Mouse (Mus musculus): ENCODE measurements around the gene Baz2b.
"Not testable (repeated sequence)": the region's sequence is repeated elsewhere in the genome, so short reads cannot be mapped to it uniquely, and the experiment has no call there.

Gene Baz2b

DNA sequence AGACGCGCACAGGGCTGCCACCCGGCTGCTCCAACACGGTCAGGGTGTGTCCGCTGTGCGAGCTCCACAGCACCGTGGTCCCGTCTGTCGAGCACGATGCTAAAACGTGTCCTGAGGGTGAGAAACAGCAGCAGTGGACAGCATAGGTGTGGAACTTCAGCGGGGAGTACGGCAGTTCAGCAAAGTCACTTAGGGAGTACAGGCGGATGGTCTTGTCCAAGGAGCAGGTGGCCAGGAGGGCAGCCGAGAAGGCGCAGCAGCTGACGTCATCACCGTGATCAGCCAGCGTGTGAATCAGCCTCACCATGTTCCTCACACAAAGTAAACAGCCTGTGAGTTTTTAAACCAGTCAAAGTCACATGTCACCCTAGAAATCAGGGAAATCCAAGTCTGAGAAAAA, 331.4 kb downstream of the Baz2b start:
- no peak for DNase-seq (ENCODE audit: extremely low spot score, low spot score)

- no peak for DNase-seq (ENCODE audit: extremely low spot score, low spot score)
Measured at GRCm38 (mm10) chr2:59877335-59877734, 332.3 kb downstream of the Baz2b start.

- DNase-seq (ENCODE audit: extremely low spot score, low spot score): no peak
Measured at GRCm38 (mm10) chr2:59876482-59876881, 333.2 kb downstream of the Baz2b start.

DNA sequence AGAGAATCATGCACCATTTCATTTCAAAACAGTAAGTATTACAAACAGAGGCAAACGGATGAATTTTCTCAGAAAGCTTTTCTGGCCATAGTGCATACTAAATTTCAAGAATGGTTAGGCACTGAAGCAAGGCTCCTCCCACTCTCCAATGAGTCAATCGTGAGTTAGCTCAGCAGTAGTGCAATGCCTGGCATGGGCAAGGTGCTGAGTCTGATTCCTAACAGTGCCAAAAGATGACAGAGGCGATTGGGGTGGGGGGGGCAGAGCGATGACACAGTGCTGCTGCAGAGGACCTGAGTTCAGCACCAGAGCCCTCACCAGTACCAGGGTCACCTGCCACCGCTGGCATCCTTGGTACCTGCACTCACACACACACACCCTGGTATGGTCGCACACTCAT, 339.1 kb downstream of the Baz2b start:
- no peak for DNase-seq (ENCODE audit: extremely low spot score, low spot score)

DNA sequence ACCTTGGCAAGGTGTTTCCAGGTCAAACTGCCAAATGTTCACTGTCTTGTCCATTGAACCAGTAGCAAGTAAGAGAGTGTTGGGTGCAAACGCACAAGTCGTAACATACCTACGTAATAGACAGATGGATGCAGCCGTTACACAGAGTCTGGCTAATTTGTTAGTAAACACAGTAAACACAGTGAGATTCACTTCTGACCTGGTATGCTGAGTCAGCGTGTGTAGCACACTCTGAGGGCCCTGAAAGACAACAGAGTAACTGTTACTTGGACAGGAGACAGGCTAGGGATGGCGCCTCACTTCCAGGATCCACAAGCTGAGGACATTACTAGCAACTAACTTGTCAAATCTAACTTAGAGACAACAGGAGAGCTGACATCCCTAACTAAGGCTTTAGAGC, 347.0 kb downstream of the Baz2b start:
- no peak for DNase-seq (ENCODE audit: extremely low spot score, low spot score)

GRCm38 (mm10) chr2:59854363-59854762, 355.3 kb downstream of the Baz2b start:
- no peak for DNase-seq (ENCODE audit: extremely low spot score, low spot score)

- DNase-seq (ENCODE audit: extremely low spot score, low spot score): no peak
Measured at GRCm38 (mm10) chr2:59853543-59853942, 356.1 kb downstream of the Baz2b start.

GRCm38 (mm10) chr2:59852916-59853315, 356.7 kb downstream of the Baz2b start:
- no peak for DNase-seq (ENCODE audit: extremely low spot score, low spot score)

- not testable (repeated sequence) for DNase-seq (ENCODE audit: extremely low spot score, low spot score)
Measured at GRCm38 (mm10) chr2:59851885-59852284, 357.8 kb downstream of the Baz2b start.

All from neural tube, embryonic 10.5 days (tissue).